Comparison of ENCODE assay signal across 8 mouse cellular contexts in genomic region chr5:129586016-129586415, GRCm38 (mm10). TPM values are rescaled to one million over a fixed set of nuclear protein-coding genes. Genes with fewer than 3 reads are reported as not detected.
DNase-seq lines count a peak whose midpoint lies in the region; ATAC-seq and TF ChIP-seq lines count a peak whose summit lies in the region.

No protein-coding gene starts in this region.

- no peaks in the 10 kb centered on the region for H3K36me3 ChIP-seq in ES-Bruce4 (ENCODE audit: control insufficient read depth, insufficient read depth, low read length, poor library complexity, severe bottlenecking)
- H3K36me3 ChIP-seq in heart, embryonic 15.5 days, result no peaks in the 10 kb centered on the region
- no peaks in the 10 kb centered on the region for H3K36me3 ChIP-seq in liver, embryonic 16.5 days (ENCODE audit: control insufficient read depth, insufficient read depth)
- no peaks in the 10 kb centered on the region for H3K36me3 ChIP-seq in neural tube, embryonic 13.5 days

- H3K4me1 ChIP-seq in ES-Bruce4 (ENCODE audit: control insufficient read depth, insufficient read depth, low read length), result no peaks in the 10 kb centered on the region
- peaks cover 6% of the 10 kb centered on the region; the same call in 1 of the 2 replicates for H3K4me1 ChIP-seq in brown adipose tissue, adult 24 weeks (ENCODE audit: control insufficient read depth, insufficient read depth, insufficient read length, low read length)
- H3K4me1 ChIP-seq in heart, embryonic 15.5 days (replicated peaks), result peaks cover 25% of the 10 kb centered on the region
- H3K4me1 ChIP-seq in liver, embryonic 16.5 days (ENCODE audit: control insufficient read depth, low read depth, low read length), result peaks cover 18% of the 10 kb centered on the region
- H3K4me1 ChIP-seq in neural tube, embryonic 13.5 days (replicated peaks), result peaks cover 41% of the 10 kb centered on the region

- no peaks in the 10 kb centered on the region for H3K9me3 ChIP-seq in ES-Bruce4 (replicated peaks; ENCODE audit: control insufficient read depth, insufficient read depth, low read length, poor library complexity, severe bottlenecking)
- H3K9me3 ChIP-seq in heart, embryonic 15.5 days (replicated peaks), result no peaks in the 10 kb centered on the region
- no peaks in the 10 kb centered on the region for H3K9me3 ChIP-seq in liver, embryonic 16.5 days (replicated peaks; ENCODE audit: control insufficient read depth, low read length)
- H3K9me3 ChIP-seq in neural tube, embryonic 13.5 days, result no peaks in the 10 kb centered on the region

- peak; percentile 72 for TF ChIP-seq CTCF in ES-Bruce4 (IDR thresholded peaks at IDR 0.05; ENCODE audit: low read depth, low read length)

- no peak for TF ChIP-seq EP300 in ES-Bruce4 (IDR thresholded peaks at IDR 0.05; ENCODE audit: insufficient read depth, low read depth, low read length)

- no peak overlapping the region for H3K27ac ChIP-seq in ES-Bruce4 (ENCODE audit: insufficient read depth, low read length)
- H3K27ac ChIP-seq in brown adipose tissue, adult 24 weeks (replicated peaks; ENCODE audit: low read depth, low read length), result no peak overlapping the region
- no peak overlapping the region for H3K27ac ChIP-seq in heart, embryonic 15.5 days
- H3K27ac ChIP-seq in liver, embryonic 16.5 days (ENCODE audit: low read length), result no peak overlapping the region
- peak overlapping the region; percentile 67 for H3K27ac ChIP-seq in neural tube, embryonic 13.5 days (replicated peaks)

- ATAC-seq in erythroid progenitor cell, adult 5-6 weeks (replicated peaks; ENCODE audit: low FRiP score, poor library complexity, severe bottlenecking), result peak; percentile 52
- ATAC-seq in heart, embryonic 15.5 days (replicated peaks; ENCODE audit: insufficient number of reproducible peaks, insufficient read depth, low FRiP score, low read depth), result 0 out of 2 replicates have a peak, but pooled peaks have one; percentile 4
- ATAC-seq in liver, embryonic 16.5 days (ENCODE audit: low read depth), result peak; percentile 19; the same call in 1 of the 2 replicates
- peak; percentile 62 for ATAC-seq in neural tube, embryonic 13.5 days (ENCODE audit: low read depth)

- peak overlapping the region; percentile 97 for H3K4me2 ChIP-seq in heart, embryonic 15.5 days
- H3K4me2 ChIP-seq in liver, embryonic 16.5 days (ENCODE audit: low read depth, low read length), result peak overlapping the region; percentile 35
- H3K4me2 ChIP-seq in neural tube, embryonic 13.5 days, result peak overlapping the region; percentile 99

- peak; percentile 83 for DNase-seq in kidney, postnatal 14 days
- peak; percentile 91 for DNase-seq in testis, postnatal 10 days (ENCODE audit: low spot score)

- H3K27me3 ChIP-seq in ES-Bruce4 (ENCODE audit: control insufficient read depth, insufficient read depth, low read length, poor library complexity, severe bottlenecking), result peaks cover 12% of the 10 kb centered on the region
- peaks cover 85% of the 10 kb centered on the region for H3K27me3 ChIP-seq in heart, embryonic 15.5 days
- H3K27me3 ChIP-seq in liver, embryonic 16.5 days (ENCODE audit: control insufficient read depth, insufficient read depth, low read depth, low read length), result peaks cover 63% of the 10 kb centered on the region
- peaks cover 38% of the 10 kb centered on the region for H3K27me3 ChIP-seq in neural tube, embryonic 13.5 days

- H3K4me3 ChIP-seq in ES-Bruce4 (ENCODE audit: low read depth, low read length), result peak overlapping the region; percentile 21; the same call in 1 of the 2 replicates
- peak overlapping the region; percentile 51 for H3K4me3 ChIP-seq in brown adipose tissue, adult 24 weeks (ENCODE audit: insufficient read depth, low read depth, low read length)
- H3K4me3 ChIP-seq in heart, embryonic 15.5 days, result peak overlapping the region; percentile 63
- H3K4me3 ChIP-seq in liver, embryonic 16.5 days (ENCODE audit: low read depth, low read length), result no peak overlapping the region
- peak overlapping the region; percentile 79 for H3K4me3 ChIP-seq in neural tube, embryonic 13.5 days

- WGBS in heart, embryonic 15.5 days, result 0% methylated on average over 16 of the region's 17 CpGs
- WGBS in liver, embryonic 16.5 days (ENCODE audit: insufficient replicate concordance), result 0% methylated on average over 17 of the region's 17 CpGs
- WGBS in neural tube, embryonic 13.5 days, result under 1% methylated on average over 17 of the region's 17 CpGs

- TF ChIP-seq POLR2A in ES-Bruce4 (IDR thresholded peaks at IDR 0.05; ENCODE audit: insufficient read depth, low read length), result no peak

- H3K9ac ChIP-seq in ES-Bruce4 (ENCODE audit: low read depth, poor library complexity, severe bottlenecking), result no peak overlapping the region
- H3K9ac ChIP-seq in heart, embryonic 15.5 days, result 0 out of 2 replicates have a peak overlapping the region, but pooled peaks have one; percentile 19
- no peak overlapping the region for H3K9ac ChIP-seq in liver, embryonic 16.5 days (ENCODE audit: low read depth, low read length)
- H3K9ac ChIP-seq in neural tube, embryonic 13.5 days, result peak overlapping the region; percentile 85

RNA-seq across cellular contexts. Expression of gene Mmp17, which starts 2.0 kb away (rescaled TPM):
- polyA plus RNA-seq in ES-Bruce4 (2011; ENCODE audit: insufficient read depth, insufficient read length, low read depth, missing spikeins), result 5.9 and 6.9 TPM in 2 replicates
- polyA plus RNA-seq in brown adipose tissue, adult 24 weeks (2012; ENCODE audit: insufficient read depth, insufficient read length, missing spikeins), result 0.36 and 0.58 TPM in 2 replicates
- not detected in 2 replicates for total RNA-seq in erythroid progenitor cell, adult 5-6 weeks (2015; ENCODE audit: low replicate concordance)
- total RNA-seq in erythroid progenitor cell, adult 5-6 weeks (2017; ENCODE audit: low replicate concordance), result not detected in 2 replicates
- polyA plus RNA-seq in heart, embryonic 15.5 days (2015; fragmentation: Nextera tagmentation; extraction: Ambion mirVana), result 1.3 and 2.0 TPM in 2 replicates
- polyA plus RNA-seq in liver, embryonic 16.5 days (2015; fragmentation: Nextera tagmentation; extraction: Ambion mirVana), result 0.23 and 0.24 TPM in 2 replicates
- polyA plus RNA-seq in neural tube, embryonic 13.5 days (2015; fragmentation: Nextera tagmentation; extraction: Ambion mirVana), result 5.3 and 6.5 TPM in 2 replicates

Comparison
In these comparisons a context has a peak if more than half of its experiments do, and no peak if none do; other contexts are left out.
1. H3K9ac ChIP-seq: peak in heart, embryonic 15.5 days (single experiment) and neural tube, embryonic 13.5 days (single experiment); none in ES-Bruce4 (single experiment) and liver, embryonic 16.5 days (single experiment).
2. ATAC-seq: peak in every context shown above with its lines; median percentile 62 in neural tube, embryonic 13.5 days; 52 in erythroid progenitor cell, adult 5-6 weeks; 19 in liver, embryonic 16.5 days; 4 in heart, embryonic 15.5 days.
3. H3K4me2 ChIP-seq: peak in every context shown above with its lines; median percentile 99 in neural tube, embryonic 13.5 days; 97 in heart, embryonic 15.5 days; 35 in liver, embryonic 16.5 days.